Mouse (Mus musculus): ENCODE measurements around the gene Zmat1. TPM values are rescaled to one million over a fixed set of nuclear protein-coding genes. Genes with fewer than 3 reads are reported as not detected.
"Not testable (repeated sequence)": the region's sequence is repeated elsewhere in the genome, so short reads cannot be mapped to it uniquely, and the experiment has no call there.

Gene Zmat1
- 9.2 and 10.5 TPM in 2 replicates for polyA plus RNA-seq (2016; fragmentation: Nextera tagmentation; extraction: Ambion mirVana)

DNA sequence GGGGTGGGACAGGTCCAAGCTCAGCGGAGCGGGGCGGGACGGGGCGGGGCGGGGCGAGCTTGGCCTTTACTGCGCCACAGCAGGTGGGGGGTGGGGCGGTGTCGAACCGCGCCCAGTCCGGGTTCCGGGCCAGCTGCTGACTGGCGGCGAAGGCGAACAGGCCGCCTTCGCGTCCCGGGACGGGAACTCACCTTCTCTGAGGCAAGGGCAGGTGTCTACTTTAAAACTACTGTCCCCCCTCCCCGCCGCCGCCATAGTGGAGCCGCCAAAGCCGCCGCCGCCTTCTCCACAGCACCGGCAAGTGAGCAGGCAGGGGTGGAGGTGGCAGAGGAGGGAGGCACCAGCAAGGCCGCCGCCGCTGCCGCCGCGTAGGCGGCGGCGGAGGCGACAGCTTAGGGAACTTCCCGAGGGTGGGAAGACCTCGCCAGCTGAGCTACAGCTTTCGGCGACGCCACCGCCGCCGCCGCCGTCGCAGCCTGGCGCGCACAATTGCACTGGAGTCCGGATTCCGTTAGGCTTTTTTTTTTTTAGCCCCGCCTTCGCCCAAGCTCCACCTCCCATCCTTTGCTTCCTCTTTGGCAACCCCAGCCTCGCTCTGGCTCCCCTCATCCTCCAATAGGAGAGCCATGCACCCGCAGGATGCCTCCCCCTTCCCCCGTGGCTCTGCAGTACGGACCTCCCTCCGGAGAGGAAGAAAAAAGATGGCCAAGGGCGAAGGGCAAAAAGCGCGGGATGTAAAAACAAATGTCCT is at the start of gene Zmat1:
TSS of gene Zmat1 (minus strand) at position 490 of the 751 bp plus-strand sequence.
- WGBS, result 20% methylated on average over 47 of the region's 65 CpGs
- H3K27ac ChIP-seq (ENCODE audit: poor library complexity, severe bottlenecking), result peak within 1 kb of the TSS; percentile 96

DNA sequence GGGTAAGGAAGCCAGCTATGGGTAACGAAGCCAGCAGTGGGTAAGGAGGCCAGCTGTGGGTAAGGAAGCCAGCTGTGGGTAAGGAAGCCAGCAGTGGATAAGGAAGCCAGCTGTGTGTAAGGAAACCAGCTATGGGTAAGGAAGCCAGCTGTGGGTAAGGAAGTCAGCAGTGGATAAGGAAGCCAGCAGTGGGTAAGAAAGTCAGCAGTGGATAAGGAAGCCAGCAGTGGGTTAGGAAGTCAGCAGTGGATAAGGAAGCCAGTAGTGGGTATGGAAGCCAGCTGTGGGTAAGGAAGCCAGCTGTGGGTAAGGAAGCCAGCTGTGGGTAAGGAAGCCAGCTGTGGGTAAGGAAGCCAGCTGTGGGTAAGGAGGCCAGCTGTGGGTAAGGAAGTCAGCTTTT is 44.9 kb upstream of the Zmat1 start:
- ATAC-seq (ENCODE audit: insufficient number of reproducible peaks, low FRiP score); H3K9ac ChIP-seq; H3K27ac ChIP-seq (ENCODE audit: poor library complexity, severe bottlenecking); H3K4me3 ChIP-seq; H3K36me3 ChIP-seq; H3K9me3 ChIP-seq (replicated peaks); H3K4me1 ChIP-seq (replicated peaks); H3K4me2 ChIP-seq: not testable (repeated sequence)
- WGBS, result 59% methylated on average over 1 of the region's 1 CpGs
- H3K27me3 ChIP-seq (replicated peaks), result peaks cover 19% of the 10 kb centered on the region

More for the DNA sequence above, at the start of gene Zmat1:
- peak within 1 kb of the TSS; percentile 93 for H3K9ac ChIP-seq
- ATAC-seq (ENCODE audit: insufficient number of reproducible peaks, low FRiP score), result peak; percentile 98
- peak within 1 kb of the TSS; percentile 81 for H3K4me3 ChIP-seq
- no peaks in the 10 kb centered on the region for H3K36me3 ChIP-seq
- H3K4me2 ChIP-seq, result peak within 1 kb of the TSS; percentile 66
- no peaks in the 10 kb centered on the region; the same call in 1 of the 2 replicates for H3K4me1 ChIP-seq (replicated peaks)
- no peaks in the 10 kb centered on the region for H3K9me3 ChIP-seq (replicated peaks)
- no peaks in the 10 kb centered on the region for H3K27me3 ChIP-seq (replicated peaks)

DNA sequence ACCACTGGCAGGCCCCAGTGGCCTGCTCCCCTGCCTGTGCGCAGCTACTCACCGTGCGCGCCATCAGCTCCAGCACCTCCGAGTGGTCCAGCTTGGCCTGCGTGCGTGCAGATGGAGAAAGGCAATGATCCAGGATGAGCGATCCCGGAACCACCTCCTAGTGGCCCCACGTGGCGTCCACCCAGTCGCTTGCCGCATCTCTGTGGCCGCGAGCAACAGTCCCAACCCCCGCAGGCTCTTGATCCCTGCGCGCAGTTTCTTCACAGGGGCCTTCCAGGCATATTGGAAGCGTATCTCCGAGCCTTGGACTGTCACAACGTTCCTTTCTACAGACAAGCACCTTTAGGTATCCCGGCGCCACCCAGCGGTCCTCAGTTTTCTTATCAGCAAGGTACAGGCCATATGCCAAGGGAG is 27.0 kb upstream of the Zmat1 start:
- ATAC-seq (ENCODE audit: insufficient number of reproducible peaks, low FRiP score), result no peak
- Histone ChIP-seq H3K4me2 (peak overlapping the region; percentile 66), H3K36me3 (no peaks in the 10 kb centered on the region), H3K4me3 (peak overlapping the region; percentile 33), H3K27ac (ENCODE audit: poor library complexity, severe bottlenecking) (no peak overlapping the region), H3K9me3 (replicated peaks) (no peaks in the 10 kb centered on the region), H3K4me1 (replicated peaks) (0 out of 2 replicates have a peak, but pooled peaks cover 2% of the 10 kb centered on the region), H3K27me3 (replicated peaks) (peaks cover 13% of the 10 kb centered on the region), H3K9ac (no peak overlapping the region)
- 18% methylated on average over 24 of the region's 24 CpGs for WGBS

DNA sequence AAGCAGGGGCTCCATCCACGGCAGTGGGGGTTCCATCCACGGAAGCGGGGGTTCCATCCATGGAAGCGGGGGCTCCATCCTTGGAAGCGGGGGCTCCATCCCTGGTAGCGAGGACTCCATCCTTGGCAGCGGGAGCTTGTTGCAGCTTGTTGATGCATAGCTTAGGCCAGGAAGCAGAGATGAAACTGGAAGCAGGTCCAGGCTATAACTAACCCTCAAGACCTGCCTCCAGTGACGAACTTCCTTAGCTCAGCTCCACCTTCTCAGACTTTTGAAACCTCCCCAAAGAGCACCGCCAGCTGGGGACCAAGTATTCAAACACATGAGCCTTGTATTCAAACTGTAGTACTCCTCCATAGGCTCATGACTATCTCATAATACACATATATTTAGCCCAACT is 16.1 kb upstream of the Zmat1 start:
- 78% methylated on average over 9 of the region's 9 CpGs for WGBS

DNA sequence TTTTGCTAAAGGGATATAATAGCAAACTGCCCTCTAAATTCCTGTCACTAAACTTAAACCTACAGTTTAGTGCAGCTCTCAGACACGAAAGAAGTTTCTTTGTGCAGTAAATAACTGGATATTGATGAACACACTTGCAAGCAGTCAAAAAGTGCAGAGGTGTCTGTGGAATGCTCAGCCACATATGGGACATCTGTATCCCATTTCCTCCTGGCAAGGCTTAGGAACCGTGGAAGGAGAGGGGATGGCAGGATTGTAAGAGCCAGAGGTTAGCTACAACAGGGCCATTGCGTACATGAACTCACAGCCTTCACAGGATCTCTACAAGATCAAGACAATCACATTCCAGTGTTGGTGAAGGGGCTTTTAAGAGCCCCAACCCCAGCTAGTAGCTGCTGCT is 2.4 kb upstream of the Zmat1 start:
- no peak overlapping the region for H3K27ac ChIP-seq (ENCODE audit: poor library complexity, severe bottlenecking)
- H3K36me3 ChIP-seq, result no peaks in the 10 kb centered on the region
- H3K4me2 ChIP-seq, result no peak overlapping the region
- H3K9ac ChIP-seq, result no peak overlapping the region
- H3K9me3 ChIP-seq (replicated peaks), result no peaks in the 10 kb centered on the region
- no peak overlapping the region for H3K4me3 ChIP-seq
- 44% methylated on average over 3 of the region's 3 CpGs for WGBS
- H3K4me1 ChIP-seq (replicated peaks), result no peaks in the 10 kb centered on the region
- no peaks in the 10 kb centered on the region for H3K27me3 ChIP-seq (replicated peaks)
- no peak for ATAC-seq (ENCODE audit: insufficient number of reproducible peaks, low FRiP score)

More for the DNA sequence above, 16.1 kb upstream of the Zmat1 start:
- no peaks in the 10 kb centered on the region for H3K36me3 ChIP-seq
- H3K9me3 ChIP-seq (replicated peaks), result no peaks in the 10 kb centered on the region
- no peaks in the 10 kb centered on the region for H3K4me1 ChIP-seq (replicated peaks)
- H3K9ac ChIP-seq, result no peak overlapping the region
- H3K27ac ChIP-seq (ENCODE audit: poor library complexity, severe bottlenecking), result no peak overlapping the region
- ATAC-seq (ENCODE audit: insufficient number of reproducible peaks, low FRiP score), result no peak
- H3K4me2 ChIP-seq, result no peak overlapping the region
- H3K4me3 ChIP-seq, result no peak overlapping the region
- no peaks in the 10 kb centered on the region for H3K27me3 ChIP-seq (replicated peaks)

DNA sequence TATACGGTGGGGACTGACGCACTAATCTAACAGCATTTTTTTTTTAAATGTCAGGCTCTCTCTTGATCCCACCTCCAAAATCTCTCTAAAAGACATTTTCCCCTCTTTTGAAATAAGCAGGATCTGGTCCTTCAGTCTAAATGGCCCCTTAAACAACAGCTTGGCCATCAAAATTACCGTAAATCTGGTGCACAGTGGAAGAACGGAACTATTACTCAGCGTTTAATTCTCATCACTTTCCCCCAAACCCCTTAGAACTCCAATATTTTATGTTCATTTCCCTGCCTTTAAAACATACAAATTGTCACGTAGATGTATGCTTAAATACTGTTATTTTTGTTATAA is 434 bp upstream of the Zmat1 start:
- no peak overlapping the region for H3K9ac ChIP-seq
- H3K4me2 ChIP-seq, result peak overlapping the region; percentile 66
- H3K4me3 ChIP-seq, result peak overlapping the region; percentile 81
- H3K9me3 ChIP-seq (replicated peaks), result no peaks in the 10 kb centered on the region
- no peak; the same call in 1 of the 2 replicates for ATAC-seq (ENCODE audit: insufficient number of reproducible peaks, low FRiP score)
- WGBS, result 31% methylated on average over 6 of the region's 6 CpGs
- H3K36me3 ChIP-seq, result no peaks in the 10 kb centered on the region
- H3K27ac ChIP-seq (ENCODE audit: poor library complexity, severe bottlenecking), result no peak overlapping the region
- H3K27me3 ChIP-seq (replicated peaks), result no peaks in the 10 kb centered on the region
- H3K4me1 ChIP-seq (replicated peaks), result no peaks in the 10 kb centered on the region

DNA sequence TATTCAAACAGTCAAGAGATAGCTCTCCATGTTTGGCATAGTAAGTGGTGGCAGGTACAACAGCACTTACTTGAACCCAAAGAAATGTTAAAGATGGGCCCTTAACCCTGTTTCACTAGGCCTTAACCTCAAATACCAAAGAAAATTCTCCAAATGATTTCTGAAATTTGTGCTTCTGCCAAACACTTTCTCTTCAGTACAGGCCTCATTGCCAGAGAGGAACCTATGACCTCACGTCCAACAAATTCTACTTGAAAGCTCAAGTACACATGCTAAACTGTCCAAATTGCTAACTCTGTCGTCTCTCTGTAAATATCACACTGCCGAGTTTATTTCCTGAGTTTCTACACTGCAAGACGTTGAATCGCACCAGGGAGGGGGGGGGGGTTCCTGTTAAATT is 988 bp downstream of the Zmat1 start:
- H3K4me1 ChIP-seq (replicated peaks), result no peaks in the 10 kb centered on the region; the same call in 1 of the 2 replicates
- H3K4me2 ChIP-seq, result peak overlapping the region; percentile 66
- ATAC-seq (ENCODE audit: insufficient number of reproducible peaks, low FRiP score), result no peak
- 37% methylated on average over 5 of the region's 5 CpGs for WGBS
- peak overlapping the region; percentile 96 for H3K27ac ChIP-seq (ENCODE audit: poor library complexity, severe bottlenecking)
- H3K9me3 ChIP-seq (replicated peaks), result no peaks in the 10 kb centered on the region
- H3K9ac ChIP-seq, result peak overlapping the region; percentile 93; the same call in 1 of the 2 replicates
- no peaks in the 10 kb centered on the region for H3K36me3 ChIP-seq
- H3K4me3 ChIP-seq, result peak overlapping the region; percentile 81
- H3K27me3 ChIP-seq (replicated peaks), result no peaks in the 10 kb centered on the region

DNA sequence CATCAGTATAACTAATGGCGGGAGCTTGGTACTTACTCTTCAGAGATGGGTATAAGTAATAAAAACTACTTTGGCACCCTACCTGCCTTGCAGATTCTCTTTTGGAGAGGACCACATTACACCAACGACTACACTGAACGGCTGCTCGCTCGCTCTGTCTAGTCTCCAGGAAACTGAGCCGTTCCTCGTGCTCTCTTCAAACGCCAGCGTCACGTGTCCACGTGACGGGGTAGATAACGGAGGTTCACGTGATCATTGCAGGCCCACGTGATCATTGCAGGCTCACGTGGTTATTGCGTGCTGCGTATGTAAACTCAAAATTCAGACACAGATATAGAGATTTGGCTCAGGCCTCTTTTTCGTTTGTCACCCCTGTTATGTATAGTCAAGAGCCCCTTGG is 44.5 kb downstream of the Zmat1 start, which contains the start of gene Nxf2:
TSS of gene Nxf2 (minus strand) at position 209 of the 400 bp plus-strand sequence.
- Histone ChIP-seq H3K4me2 (peak within 1 kb of the TSS; percentile 64), H3K9me3 (replicated peaks) (peaks cover 3% of the 10 kb centered on the region; the same call in 1 of the 2 replicates), H3K27me3 (replicated peaks) (no peaks in the 10 kb centered on the region), H3K4me3 (peak within 1 kb of the TSS; percentile 44), H3K9ac (peak within 1 kb of the TSS; percentile 43; the same call in 1 of the 2 replicates), H3K36me3 (no peaks in the 10 kb centered on the region), H3K27ac (ENCODE audit: poor library complexity, severe bottlenecking) (no peak within 1 kb of the TSS), H3K4me1 (replicated peaks) (no peaks in the 10 kb centered on the region)
- ATAC-seq (ENCODE audit: insufficient number of reproducible peaks, low FRiP score), result no peak
- WGBS, result 85% methylated on average over 19 of the region's 19 CpGs

DNA sequence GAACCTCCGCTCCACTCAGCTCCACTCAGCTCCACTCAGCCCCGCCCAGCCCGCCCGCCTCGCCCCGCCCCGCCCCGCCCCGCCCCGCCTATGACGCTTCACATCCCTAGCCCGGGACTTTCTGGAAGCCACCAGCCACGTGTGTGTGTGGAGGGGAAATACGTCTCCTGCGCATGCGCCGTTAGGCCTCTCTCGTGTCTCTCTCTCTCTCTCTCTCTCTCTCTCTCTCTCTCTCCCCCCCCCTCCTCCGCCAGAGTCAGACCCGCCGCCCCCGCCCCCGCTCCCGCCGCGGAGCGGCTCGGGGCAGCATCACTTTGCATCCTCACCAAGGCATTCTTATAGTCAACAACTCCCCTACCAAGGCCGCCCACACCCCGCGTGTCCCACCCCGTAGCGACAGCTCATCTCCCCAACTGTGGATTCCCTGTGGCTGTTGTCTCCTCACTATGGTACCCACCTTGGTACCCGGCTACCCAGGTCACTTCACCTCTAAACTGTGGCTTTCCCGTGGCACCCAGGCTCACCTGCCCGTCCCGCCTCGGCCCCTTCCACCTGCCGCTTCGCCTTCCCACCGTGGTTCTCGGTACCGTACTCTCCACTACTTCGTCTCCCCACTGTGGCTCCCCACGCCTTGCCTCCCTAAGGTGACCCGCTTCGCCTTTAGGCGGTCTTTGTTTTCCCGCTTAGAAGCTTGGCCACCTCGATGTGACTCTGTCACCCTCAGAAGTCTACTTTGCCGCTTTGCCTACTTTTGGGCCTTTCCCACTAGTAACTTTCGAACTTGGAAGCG is 45.5 kb downstream of the Zmat1 start:
- peaks cover 3% of the 10 kb centered on the region; the same call in 1 of the 2 replicates for H3K9me3 ChIP-seq (replicated peaks)
- peak overlapping the region; percentile 64 for H3K4me2 ChIP-seq
- H3K9ac ChIP-seq, result peak overlapping the region; percentile 43; the same call in 1 of the 2 replicates
- ATAC-seq (ENCODE audit: insufficient number of reproducible peaks, low FRiP score), result peak; percentile 88
- no peak overlapping the region for H3K27ac ChIP-seq (ENCODE audit: poor library complexity, severe bottlenecking)
- H3K27me3 ChIP-seq (replicated peaks), result 0 out of 2 replicates have a peak, but pooled peaks cover 3% of the 10 kb centered on the region
- 41% methylated on average over 43 of the region's 53 CpGs for WGBS
- H3K4me1 ChIP-seq (replicated peaks), result no peaks in the 10 kb centered on the region
- peak overlapping the region; percentile 44 for H3K4me3 ChIP-seq
- no peaks in the 10 kb centered on the region for H3K36me3 ChIP-seq

DNA sequence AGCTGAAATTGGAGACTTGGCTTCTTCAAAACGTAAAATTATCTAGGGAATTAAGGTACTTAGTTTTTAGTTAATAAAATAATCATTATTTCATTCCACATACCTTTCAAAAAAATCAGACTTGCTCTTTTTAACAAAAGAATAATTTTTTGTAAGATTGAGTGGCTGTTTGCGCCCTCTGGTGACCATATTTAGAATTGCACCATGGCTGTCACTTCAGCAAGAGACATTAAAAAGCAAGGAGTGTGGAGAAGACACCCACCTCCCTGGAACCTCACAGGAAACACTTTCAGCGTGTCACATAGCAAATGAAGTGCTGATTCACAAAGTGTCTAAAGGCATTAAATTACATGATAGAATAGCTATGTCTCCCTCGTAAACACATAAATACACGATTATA is 78.6 kb downstream of the Zmat1 start:
- Histone ChIP-seq H3K4me3 (no peak overlapping the region), H3K36me3 (no peaks in the 10 kb centered on the region), H3K27ac (ENCODE audit: poor library complexity, severe bottlenecking) (no peak overlapping the region), H3K9me3 (replicated peaks) (no peaks in the 10 kb centered on the region), H3K4me1 (replicated peaks) (no peaks in the 10 kb centered on the region), H3K9ac (no peak overlapping the region), H3K4me2 (no peak overlapping the region), H3K27me3 (replicated peaks) (no peaks in the 10 kb centered on the region)
- ATAC-seq (ENCODE audit: insufficient number of reproducible peaks, low FRiP score), result no peak
- WGBS, result 35% methylated on average over 5 of the region's 5 CpGs

DNA sequence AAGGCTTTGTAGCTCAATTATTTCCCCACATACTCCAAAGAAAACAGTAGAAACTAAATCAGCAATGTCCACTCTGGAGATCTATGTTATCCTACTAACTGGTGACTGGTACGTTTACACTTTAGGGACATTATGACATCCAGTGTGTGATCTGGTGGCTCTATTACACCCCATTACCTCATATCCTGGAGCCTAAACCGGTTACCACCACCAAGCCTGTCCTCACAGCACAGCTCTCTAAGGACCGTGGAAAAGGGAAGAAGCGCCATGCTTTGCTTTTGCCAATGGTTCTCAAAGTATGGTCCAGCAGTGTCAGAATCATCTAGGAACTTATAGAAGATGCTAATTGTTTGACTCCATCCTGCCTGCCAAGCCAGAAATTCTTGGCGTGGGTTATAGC is 79.1 kb downstream of the Zmat1 start:
- Histone ChIP-seq H3K9ac (no peak overlapping the region), H3K27ac (ENCODE audit: poor library complexity, severe bottlenecking) (no peak overlapping the region), H3K4me1 (replicated peaks) (no peaks in the 10 kb centered on the region), H3K9me3 (replicated peaks) (no peaks in the 10 kb centered on the region), H3K4me2 (no peak overlapping the region), H3K27me3 (replicated peaks) (no peaks in the 10 kb centered on the region), H3K4me3 (no peak overlapping the region), H3K36me3 (no peaks in the 10 kb centered on the region)
- no peak for ATAC-seq (ENCODE audit: insufficient number of reproducible peaks, low FRiP score)
- 63% methylated on average over 5 of the region's 5 CpGs for WGBS
